Mouse (Mus musculus): ENCODE results near the gene Abcg5. TPM values are rescaled to one million over a fixed set of nuclear protein-coding genes. Genes with fewer than 3 reads are reported as not detected.
A peak's percentile ranks its signal among the peaks of the same experiment; 100 is the strongest.

Gene Abcg5
- 0.12 and 1.3 TPM in 2 replicates for total RNA-seq (2021)
- long read RNA-seq, transcript Abcg5-201 (13 exons, 2,351 nt), result major isoform, 42 of 52 reads
- long read RNA-seq, partial matches to known transcripts, result 2 of 52 reads
- long read RNA-seq, other reads (novel, unspliced or antisense), result 8 of 52 reads

GRCm38 (mm10) chr17:84682734-84683717 lies at the start of gene Abcg5:
TSS of gene Abcg5 (minus strand) at chr17:84683011.
- no peak for DNase-seq

DNA sequence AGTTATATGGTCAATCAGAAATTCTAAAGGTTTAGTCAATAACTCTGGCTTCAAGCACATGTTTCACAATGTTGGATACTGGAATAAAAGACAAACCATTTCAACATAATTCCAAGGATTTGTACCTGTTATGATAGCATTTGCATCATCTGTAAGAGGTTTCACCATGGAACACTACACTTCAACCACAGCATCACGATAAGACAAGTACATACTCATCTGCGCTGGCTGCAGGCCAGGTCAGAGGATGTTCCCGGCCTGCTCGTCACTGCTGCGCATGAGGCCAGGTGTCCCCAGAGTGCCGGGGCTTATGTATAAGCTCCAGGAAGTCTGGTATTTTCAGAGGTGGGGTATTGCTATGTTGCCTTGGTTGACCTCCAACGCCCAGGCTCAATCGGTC lies 49.8 kb upstream of the Abcg5 start:
- DNase-seq, result no peak

DNA sequence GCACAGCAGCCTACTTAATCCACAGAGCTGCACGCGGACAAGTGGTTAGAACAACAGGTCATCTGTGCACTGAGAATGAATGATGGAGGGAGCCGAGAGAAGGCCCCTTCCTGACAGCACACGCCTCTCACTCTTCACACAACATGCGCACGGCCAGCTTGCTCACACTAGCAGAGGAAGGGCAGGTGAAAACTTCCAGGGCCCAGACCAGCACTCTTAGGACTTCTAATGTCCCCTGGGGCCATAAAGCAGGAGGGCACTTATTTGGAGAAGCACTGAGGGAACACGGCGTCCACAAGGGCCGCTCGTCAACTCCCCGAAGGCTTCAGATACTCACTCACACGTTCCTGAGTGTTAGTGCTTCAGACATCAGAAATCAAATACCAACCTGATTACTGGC lies 48.5 kb upstream of the Abcg5 start:
- DNase-seq, result no peak

- no peak for DNase-seq
These were observed 46.3 kb upstream of the Abcg5 start for GRCm38 (mm10) chr17:84729140-84729539.

DNA sequence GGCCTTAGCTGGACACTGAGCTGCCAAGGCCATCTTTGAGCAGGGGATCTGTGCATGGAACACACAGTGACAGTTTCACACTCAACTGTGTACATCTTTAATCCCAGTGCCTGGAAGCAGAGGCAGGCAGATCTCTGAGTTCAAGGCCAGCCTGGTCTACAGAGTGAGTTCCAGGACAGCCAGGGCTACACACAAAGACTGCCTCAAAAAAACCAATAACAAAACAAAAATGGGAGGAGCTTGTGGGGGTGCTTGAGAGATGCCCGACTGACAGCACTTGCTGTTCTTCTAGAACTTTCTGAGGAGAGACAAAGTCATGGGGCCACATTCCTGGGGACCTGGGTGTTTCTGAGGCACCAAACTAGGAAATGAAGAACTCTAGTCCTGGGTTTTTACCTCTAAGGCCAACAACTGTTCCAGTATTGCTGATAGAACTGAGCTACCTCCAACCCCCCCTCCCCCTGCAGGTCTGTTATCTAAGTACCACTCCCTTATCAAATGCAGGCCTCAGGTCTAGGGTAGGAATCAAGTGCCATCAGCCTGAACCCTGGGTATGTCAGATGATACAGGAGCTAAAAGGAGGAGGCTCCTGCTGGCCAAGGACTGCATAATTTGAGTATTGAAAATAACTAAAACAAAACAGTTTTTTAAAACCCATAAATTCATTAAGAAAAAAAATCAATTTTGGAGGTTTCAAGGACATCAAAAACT lies 45.5 kb upstream of the Abcg5 start:
- DNase-seq, result no peak

DNA sequence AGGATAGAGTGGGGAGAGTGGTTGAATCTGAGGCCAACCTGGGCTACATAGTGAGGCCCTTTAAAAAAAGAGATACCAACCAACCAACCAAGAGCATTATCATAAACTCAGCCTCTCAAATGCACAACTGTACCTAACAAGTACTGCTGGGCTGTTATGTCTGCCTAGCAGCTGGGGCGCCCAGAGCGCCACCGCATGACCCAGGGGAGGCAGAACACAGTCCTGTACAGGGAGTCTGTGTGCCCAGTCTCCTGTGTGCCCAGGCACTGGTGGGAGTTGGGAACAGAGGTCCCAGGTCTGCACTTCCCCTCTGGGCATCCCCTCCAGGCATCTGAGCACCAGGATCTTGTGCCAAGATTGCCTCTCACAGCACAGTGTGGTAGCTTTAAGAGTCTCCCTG lies 42.4 kb upstream of the Abcg5 start:
- DNase-seq, result no peak

GRCm38 (mm10) chr17:84724028-84724427 lies 41.2 kb upstream of the Abcg5 start:
- DNase-seq, result no peak

DNA sequence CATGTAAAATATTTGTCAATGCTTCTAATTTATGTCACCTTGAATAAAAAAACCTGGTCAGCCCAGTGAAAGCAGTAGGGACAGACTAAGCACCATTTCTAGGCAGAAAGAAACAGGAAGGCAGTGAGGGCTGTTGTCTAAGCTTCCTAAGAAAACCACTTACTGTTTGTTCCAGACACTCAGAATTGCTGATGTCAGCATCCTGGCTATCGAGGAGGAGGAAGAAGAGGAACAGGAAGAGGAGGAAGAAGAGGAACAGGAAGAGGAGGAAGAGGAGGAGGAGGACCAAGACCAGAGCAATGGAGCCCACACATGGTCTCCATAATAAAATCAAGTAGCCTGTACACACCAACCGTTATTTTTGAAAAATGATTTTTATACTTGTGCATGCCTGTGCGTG lies 36.3 kb upstream of the Abcg5 start:
- DNase-seq, result no peak

DNA sequence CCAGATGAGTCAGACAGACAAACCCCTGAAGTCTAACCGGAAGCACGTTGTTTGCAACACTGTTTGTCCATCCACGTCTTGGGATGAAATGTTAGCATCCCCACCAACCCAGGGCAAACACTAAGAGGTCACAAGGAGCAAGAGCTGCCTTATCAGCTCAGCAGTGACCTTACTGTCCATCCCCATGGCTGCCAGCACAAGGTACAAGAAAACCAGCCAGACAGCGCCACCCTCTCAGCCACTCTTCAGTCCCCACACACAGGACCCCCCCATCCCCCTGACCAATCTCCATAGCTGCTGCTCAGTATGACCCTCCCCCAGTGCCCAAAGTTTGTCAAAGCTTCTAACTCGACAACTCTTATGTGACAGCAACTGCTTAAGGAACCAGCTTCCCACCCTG lies 34.6 kb upstream of the Abcg5 start:
- no peak for DNase-seq

DNA sequence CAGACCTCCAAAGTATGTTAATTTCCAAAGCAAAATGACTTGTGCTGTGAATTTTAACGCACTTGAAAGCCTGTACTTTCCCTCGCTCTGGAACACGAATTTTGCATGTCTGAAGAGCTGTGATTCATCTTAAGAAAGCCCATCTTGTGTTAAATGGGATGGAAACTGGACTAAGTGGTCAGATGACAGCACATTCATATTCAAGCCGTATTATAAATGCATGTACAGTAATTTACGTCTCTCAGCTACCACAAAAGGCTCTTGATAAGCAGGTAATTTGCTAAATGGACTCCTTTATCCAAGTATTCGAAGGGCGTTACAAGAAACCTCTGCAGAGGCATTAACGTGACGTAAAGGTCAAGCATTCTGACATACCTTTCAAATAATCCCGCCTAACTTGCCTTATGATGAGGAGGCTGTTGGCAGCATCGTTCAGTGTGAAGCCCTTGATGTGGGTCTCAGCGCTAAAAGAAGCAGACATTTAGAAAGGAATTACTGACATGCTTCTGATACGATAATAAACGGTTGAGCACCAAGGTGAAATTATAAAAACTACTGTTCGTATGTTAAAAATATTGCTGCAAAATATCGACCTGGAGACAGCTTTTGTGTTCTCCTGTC lies 33.6 kb upstream of the Abcg5 start:
- DNase-seq, result no peak

GRCm38 (mm10) chr17:84714930-84715329 lies 32.1 kb upstream of the Abcg5 start:
- DNase-seq, result no peak

GRCm38 (mm10) chr17:84713563-84714164 lies 30.9 kb upstream of the Abcg5 start:
- no peak for DNase-seq

DNA sequence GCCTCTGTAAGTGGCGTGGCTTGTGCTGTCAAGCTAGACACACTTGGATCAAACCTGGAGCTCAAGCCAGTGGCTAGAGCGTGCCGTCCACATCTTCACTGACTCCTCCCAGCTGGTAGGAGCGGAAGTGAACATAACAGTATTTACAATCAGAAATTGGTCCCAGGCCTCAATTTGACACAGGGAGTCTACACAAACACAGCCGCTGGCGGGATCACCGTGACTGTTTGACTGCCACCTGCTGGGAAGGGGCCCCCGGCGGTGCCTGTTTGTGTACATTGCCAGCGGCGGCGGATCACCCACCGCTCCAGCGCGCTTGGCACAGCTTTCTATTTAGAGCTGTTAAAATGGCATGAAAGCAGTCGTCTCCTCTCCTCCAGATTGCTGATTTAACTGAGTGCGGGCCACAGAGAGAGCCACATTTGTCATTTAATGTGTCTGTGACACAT lies 26.6 kb upstream of the Abcg5 start:
- no peak for DNase-seq

GRCm38 (mm10) chr17:84708818-84709217 lies 26.0 kb upstream of the Abcg5 start:
- no peak for DNase-seq

- DNase-seq, result no peak
These were observed 24.6 kb upstream of the Abcg5 start for GRCm38 (mm10) chr17:84707407-84707806.

GRCm38 (mm10) chr17:84698727-84699126 lies 15.9 kb upstream of the Abcg5 start:
- peak; percentile 31 for DNase-seq

DNA sequence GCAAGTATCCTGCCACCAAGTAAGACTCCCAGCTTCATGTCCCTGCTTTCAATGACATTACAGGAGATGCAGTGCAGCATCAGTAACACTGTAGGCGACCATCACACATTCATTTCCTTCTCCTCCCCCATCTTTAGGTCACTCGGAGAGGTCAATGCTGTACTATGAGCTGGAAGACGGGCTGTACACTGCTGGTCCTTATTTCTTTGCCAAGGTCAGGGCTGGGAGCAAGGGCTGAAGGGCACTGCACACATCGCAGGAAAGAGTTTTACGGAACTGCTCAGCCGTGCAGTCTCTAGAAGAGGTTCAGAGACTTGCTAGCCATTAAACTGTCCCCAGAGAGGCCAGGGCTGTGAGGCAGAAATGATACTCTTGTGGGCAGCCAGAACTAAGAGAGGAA lies 13.7 kb upstream of the Abcg5 start:
- DNase-seq, result no peak

GRCm38 (mm10) chr17:84693741-84694140 lies 10.9 kb upstream of the Abcg5 start:
- no peak for DNase-seq

- no peak for DNase-seq
These were observed 7.3 kb upstream of the Abcg5 start for GRCm38 (mm10) chr17:84690111-84690510.

GRCm38 (mm10) chr17:84689316-84689715 lies 6.5 kb upstream of the Abcg5 start:
- no peak for DNase-seq

GRCm38 (mm10) chr17:84688834-84689233 lies 6.0 kb upstream of the Abcg5 start:
- peak; percentile 57 for DNase-seq

DNA sequence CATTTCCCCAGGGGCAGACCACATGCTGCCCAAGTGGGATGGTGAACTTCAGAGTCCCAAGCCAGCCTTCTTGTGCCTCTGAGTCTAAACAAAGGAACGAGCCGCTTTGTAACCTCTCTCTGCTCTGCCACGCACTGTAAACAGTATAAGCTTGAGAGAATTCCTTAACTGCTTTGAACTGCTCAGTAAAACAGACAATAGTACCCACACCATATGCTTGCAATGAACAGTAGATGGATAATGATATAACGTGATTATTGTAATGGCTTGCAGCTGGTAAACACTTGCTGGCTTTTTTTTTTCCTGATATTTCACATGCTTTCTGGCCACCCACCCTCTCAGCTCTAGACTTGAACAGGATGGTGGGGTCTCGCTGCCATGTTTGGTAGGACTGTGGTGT lies 5.2 kb upstream of the Abcg5 start:
- no peak for DNase-seq

Measured in adrenal gland, postnatal 25 days (tissue).